Mouse (Mus musculus) retina, adult 2 months (tissue): ENCODE results near the gene Pde4a.

Source experiments
- DNase-seq: peaks from one replicate; pipeline ENCODE4 v3.0.0-alpha.2; 2012; ENCODE audit warnings: low read depth, low spot score

Gene Pde4a

GRCm38 (mm10) chr9:21149077-21149653, 16.3 kb upstream of the Pde4a start:
- DNase-seq, result no peak

GRCm38 (mm10) chr9:21149654-21150419, 15.7 kb upstream of the Pde4a start, which contains the start of gene Cdc37:
Cdc37 (minus strand) TSS chr9:21149982.
- DNase-seq, result peak; percentile 84

GRCm38 (mm10) chr9:21152715-21153114, 12.8 kb upstream of the Pde4a start:
- no peak for DNase-seq

GRCm38 (mm10) chr9:21153331-21153730, 12.2 kb upstream of the Pde4a start:
- no peak for DNase-seq

GRCm38 (mm10) chr9:21153833-21154232, 11.7 kb upstream of the Pde4a start:
- DNase-seq, result no peak

GRCm38 (mm10) chr9:21154787-21155186, 10.7 kb upstream of the Pde4a start:
- no peak for DNase-seq

GRCm38 (mm10) chr9:21161209-21161909, 4.2 kb upstream of the Pde4a start:
- peak; percentile 73 for DNase-seq

- DNase-seq, result no peak
Observed at GRCm38 (mm10) chr9:21163086-21164050, 2.1 kb upstream of the Pde4a start.

- no peak for DNase-seq
Observed at GRCm38 (mm10) chr9:21164072-21164471, 1.4 kb upstream of the Pde4a start.

GRCm38 (mm10) chr9:21165952-21166451, 488 bp downstream of the Pde4a start:
- DNase-seq, result no peak

GRCm38 (mm10) chr9:21166516-21166915, 1.0 kb downstream of the Pde4a start:
- DNase-seq, result no peak

- DNase-seq, result no peak
Observed at GRCm38 (mm10) chr9:21167140-21168097, 1.9 kb downstream of the Pde4a start.

- no peak for DNase-seq
Observed at GRCm38 (mm10) chr9:21168161-21169123, 2.9 kb downstream of the Pde4a start.

GRCm38 (mm10) chr9:21169157-21169556, 3.6 kb downstream of the Pde4a start:
- DNase-seq, result no peak

- DNase-seq, result no peak
Observed at GRCm38 (mm10) chr9:21172364-21172763, 6.8 kb downstream of the Pde4a start.

GRCm38 (mm10) chr9:21180402-21180801, 14.9 kb downstream of the Pde4a start:
- DNase-seq, result no peak

GRCm38 (mm10) chr9:21180841-21181240, 15.3 kb downstream of the Pde4a start:
- DNase-seq, result no peak

- no peak for DNase-seq
Observed at GRCm38 (mm10) chr9:21181421-21182220, 16.1 kb downstream of the Pde4a start.
